Mouse (Mus musculus): ENCODE results near the gene Zmynd10.

Zmynd10 gene

GRCm38 (mm10) chr9:107547026-107547425 is at the start of gene Zmynd10:
Zmynd10 (plus strand) TSS chr9:107547298.
- no peak for DNase-seq (ENCODE audit: low spot score)

DNA sequence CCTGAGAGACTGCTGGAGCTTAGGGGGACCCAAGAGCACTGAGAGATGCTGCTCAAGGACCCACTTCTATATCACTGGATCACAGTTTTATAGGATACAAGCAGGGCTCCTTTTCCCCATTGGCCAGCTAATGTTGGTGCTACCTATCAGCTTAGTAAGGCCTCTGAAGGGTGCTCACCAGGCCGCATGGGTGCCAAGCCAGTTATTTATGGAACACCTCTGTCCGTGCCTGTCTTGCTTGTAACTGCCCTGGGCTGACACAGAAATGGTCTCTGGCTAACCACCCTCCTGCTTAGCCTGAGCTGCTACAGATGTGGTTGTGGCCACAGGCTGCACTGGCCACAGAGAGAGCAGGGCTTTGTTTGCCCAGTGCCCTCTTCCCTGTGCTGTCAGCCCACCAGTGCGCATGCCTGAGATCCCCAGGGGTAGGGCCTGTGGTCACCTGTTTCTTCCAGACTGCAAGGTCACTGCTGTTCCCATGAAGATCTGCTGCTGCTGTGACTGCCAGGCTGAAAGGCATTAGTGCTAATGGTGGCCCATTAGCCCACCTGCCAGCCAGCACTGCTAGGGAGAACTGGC is 46.3 kb upstream of the Zmynd10 start:
- no peak for DNase-seq (ENCODE audit: low spot score)

DNA sequence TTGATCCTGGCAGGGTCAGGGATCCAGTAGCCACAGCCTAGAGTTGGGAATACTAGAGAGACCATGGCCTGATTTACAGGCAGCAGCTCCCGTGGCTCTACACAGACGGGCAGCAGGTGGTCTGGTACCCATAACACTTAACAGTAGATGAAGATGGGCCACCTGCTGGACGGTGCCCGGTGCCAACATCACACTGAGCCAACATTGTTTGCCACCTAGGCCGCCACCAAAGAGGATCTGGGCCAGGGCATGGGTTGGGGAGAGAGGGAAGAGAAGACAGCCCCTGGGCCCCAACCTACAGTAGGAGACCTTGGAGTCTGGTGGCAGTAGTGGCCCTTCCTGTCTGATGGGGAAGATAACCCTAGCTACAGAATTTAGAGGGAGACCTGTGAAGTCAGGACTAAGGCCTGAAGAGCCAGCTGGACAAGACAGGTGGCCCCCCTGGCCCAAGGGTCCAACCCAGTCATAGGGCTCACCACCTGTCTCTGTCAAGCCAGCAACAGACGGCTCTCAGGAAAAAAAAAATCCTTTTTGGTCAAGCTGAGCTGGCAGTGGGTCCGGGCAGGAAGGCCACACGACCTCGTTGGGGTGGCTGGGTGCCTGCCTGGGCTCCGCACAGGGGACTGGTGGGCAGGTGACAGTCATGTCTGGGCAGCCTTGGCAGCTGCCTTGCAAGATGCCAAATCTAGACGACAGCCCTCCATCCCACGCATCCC is 44.8 kb upstream of the Zmynd10 start:
- no peak for DNase-seq (ENCODE audit: low spot score)

DNA sequence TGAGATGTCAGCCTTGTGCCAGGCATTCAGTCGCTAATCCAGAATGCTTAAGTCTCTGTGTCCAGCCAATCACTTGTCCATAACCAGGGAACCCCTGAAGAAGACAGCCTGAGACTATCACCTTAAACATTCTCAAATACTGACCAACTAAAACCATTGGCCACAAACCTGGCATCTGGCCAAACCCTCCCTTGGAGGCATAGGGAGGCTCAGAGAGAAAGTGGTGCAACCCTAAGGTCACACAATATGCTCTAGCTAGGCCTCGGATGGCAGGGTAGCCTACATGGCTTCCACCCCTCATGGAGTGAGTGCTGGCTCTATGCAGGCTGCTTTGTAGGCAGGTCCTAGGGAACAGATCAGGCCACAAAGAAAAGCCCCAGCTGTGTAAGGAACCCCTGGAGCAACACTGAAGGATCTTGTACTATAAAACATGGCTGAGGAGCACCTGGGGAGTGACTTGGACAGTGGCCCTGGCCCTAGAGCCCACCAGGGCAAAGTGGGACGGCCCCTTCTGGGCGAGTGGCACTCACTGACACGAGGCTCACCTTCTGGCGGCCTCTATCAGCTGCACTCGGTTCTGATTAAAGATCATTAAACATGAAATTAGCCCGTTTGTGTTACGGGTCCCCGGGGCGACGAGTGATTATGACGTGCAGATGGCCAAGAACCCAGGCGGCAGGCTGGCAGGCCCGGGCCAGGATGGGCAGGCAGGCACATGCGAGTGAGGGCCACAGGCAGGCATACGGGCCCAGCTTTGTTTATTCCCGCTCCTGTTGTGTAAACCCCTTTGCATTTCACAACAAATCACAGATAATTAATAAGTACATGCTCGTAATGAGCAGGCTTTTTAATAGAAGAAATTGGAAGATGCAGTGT is 42.2 kb upstream of the Zmynd10 start:
- DNase-seq (ENCODE audit: low spot score), result no peak

DNA sequence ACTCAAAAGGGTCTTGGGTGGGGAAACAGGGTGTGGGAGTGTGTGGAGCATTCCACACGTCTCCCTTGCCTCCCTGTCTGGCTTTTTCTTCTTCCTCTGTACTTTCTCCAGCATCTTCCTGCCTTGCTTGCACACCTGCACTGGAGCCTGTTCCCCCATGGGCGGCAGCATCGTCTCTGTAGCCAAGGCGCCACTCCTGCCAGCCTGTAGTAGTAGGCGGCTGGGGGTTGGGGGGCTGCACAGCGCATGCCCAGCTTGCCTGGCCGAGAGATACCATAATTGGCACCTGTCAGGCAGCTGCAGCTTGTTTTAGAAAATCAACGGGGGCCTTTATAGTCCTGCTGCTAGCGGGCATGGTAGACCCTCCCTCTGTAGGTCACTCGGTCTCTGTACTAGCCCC is 38.8 kb upstream of the Zmynd10 start:
- no peak for DNase-seq (ENCODE audit: low spot score)

DNA sequence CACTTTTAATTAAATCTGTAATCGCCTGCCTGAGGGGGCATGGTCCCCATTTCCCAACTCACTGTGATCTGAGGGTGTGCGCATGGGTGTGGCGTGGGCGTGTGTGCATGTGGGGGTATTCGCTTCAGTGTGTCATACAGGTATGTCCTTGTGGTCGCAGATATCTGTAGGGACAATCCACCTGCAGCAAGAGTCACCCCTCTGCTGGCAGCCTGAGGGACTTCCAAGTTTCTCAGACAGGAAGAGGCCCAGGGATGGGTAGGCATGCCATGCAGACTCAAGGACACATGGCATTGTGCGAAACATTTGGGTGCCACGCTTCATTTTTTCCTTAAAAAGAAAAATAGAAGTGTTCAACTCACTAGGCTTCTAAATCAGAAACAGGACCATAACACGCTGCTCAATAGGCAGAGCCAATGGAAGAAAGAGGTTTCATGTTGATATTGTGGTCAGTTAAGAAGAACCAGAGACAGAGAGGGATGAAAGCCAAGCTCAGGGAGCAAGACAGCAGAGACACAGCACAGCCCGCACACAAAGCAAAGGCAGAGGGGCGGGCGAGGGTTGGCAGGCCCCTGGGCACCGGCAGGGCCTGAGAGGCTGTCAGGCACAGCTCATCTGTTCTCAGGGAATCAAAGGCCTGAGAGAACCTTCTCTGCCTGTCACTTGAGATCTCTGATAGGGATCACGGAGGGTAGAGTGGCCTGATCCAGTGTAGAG is 36.6 kb upstream of the Zmynd10 start:
- no peak for DNase-seq (ENCODE audit: low spot score)

- no peak for DNase-seq (ENCODE audit: low spot score)
Measured at GRCm38 (mm10) chr9:107511436-107511835, 35.7 kb upstream of the Zmynd10 start.

DNA sequence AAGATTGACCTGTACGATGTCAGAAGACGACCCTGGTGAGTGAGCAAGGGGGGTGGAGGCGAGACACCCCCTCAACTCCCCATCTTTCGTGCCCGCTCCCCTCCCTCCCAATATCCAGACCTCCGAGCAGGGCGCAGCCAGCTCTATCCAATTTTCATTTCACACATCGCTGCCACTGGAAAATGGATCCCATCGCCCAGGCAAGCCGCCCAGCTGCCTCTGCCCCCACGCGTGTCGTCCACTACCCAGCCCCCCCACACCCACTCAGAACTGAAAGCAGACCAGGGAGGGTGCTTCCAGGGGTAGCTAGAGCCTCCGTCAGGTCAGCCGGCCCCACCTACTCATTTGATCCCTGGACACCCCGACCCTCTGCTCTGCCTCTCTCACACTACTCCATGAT is 34.8 kb upstream of the Zmynd10 start:
- DNase-seq (ENCODE audit: low spot score), result no peak

- peak; percentile 57 for DNase-seq (ENCODE audit: low spot score)
Measured at GRCm38 (mm10) chr9:107514303-107514955, 32.7 kb upstream of the Zmynd10 start.

GRCm38 (mm10) chr9:107520331-107520730 is 26.8 kb upstream of the Zmynd10 start:
- no peak for DNase-seq (ENCODE audit: low spot score)

DNA sequence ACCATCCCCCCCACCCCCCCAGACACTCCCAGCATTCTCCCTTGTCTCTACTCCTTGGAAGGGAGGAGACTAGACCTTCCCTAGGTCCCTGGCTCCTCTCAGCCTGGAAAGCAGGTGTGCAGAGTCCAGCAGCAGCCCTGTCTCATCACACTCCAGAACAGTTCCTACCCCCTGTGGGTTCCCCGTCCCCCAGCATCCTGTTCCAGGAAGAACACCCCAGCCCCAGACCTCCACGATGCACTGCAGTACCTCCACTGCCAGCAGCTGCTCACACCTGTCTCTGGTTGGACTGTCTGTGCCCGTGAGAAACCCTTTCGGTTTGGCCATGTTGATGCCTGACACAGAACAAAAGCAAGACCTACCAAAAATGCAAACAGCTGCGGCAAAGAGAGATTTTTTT is 25.9 kb upstream of the Zmynd10 start:
- no peak for DNase-seq (ENCODE audit: low spot score)

GRCm38 (mm10) chr9:107521711-107522399 is 25.2 kb upstream of the Zmynd10 start:
- DNase-seq (ENCODE audit: low spot score), result no peak

- no peak for DNase-seq (ENCODE audit: low spot score)
Measured at GRCm38 (mm10) chr9:107522400-107522711, 24.7 kb upstream of the Zmynd10 start.

GRCm38 (mm10) chr9:107526198-107527026 is 20.7 kb upstream of the Zmynd10 start:
- DNase-seq (ENCODE audit: low spot score), result no peak

GRCm38 (mm10) chr9:107533791-107534407 is 13.2 kb upstream of the Zmynd10 start, which contains the start of gene Tmem115:
Tmem115 (plus strand) TSS chr9:107533945.
- peak; percentile 62 for DNase-seq (ENCODE audit: low spot score)

- no peak for DNase-seq (ENCODE audit: low spot score)
Measured at GRCm38 (mm10) chr9:107534408-107535202, 12.5 kb upstream of the Zmynd10 start.

- DNase-seq (ENCODE audit: low spot score), result no peak
Measured at GRCm38 (mm10) chr9:107538231-107538630, 8.9 kb upstream of the Zmynd10 start.

DNA sequence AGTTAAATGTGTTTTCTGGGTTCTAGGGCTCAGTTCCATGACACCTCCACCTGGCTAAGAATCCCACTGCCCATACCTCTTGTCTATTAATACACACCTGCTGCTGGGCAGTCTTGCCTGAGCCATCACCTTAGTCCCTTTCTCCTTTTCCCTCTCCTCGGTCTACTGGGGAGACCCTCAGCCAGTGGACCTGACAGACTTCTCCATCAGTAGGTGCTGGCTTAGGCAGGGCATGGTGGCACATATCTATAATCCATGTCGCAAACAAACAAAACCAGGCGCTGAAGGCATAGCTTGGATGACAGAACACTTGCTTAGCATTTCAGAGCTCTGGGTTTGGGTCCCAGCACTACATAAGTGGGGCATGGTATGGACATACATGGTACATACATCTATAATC is 8.4 kb upstream of the Zmynd10 start:
- no peak for DNase-seq (ENCODE audit: low spot score)

DNA sequence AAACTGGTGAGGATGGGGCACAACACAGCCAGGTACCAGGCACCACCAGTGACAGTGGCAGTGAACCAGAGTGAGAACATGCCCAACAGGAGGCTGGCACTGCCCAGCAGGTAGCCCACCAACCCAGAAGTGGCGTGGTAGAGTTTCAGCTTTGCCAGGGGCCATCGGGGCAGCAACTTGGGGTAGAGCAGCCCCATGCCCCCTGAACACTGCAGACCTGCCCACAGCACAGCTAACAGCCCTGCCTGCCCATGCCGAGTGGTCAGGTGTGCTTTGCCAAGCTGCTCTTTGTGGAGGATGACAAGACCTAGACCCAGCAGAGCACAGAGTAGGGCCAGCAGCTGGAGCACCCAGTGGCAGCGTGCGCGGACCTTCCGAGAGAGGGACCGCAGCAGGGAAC is 7.2 kb upstream of the Zmynd10 start:
- DNase-seq (ENCODE audit: low spot score), result no peak
